Mouse (Mus musculus): Measurements from ENCODE around the gene Thumpd1. TPM values are rescaled to one million over a fixed set of nuclear protein-coding genes. Genes with fewer than 3 reads are reported as not detected.
"Not testable (repeated sequence)": the region's sequence is repeated elsewhere in the genome, so short reads cannot be mapped to it uniquely, and the experiment has no call there.

Thumpd1 gene
- total RNA-seq (2021) = 10 to 100 TPM; 42.0 to 43.7 TPM

DNA sequence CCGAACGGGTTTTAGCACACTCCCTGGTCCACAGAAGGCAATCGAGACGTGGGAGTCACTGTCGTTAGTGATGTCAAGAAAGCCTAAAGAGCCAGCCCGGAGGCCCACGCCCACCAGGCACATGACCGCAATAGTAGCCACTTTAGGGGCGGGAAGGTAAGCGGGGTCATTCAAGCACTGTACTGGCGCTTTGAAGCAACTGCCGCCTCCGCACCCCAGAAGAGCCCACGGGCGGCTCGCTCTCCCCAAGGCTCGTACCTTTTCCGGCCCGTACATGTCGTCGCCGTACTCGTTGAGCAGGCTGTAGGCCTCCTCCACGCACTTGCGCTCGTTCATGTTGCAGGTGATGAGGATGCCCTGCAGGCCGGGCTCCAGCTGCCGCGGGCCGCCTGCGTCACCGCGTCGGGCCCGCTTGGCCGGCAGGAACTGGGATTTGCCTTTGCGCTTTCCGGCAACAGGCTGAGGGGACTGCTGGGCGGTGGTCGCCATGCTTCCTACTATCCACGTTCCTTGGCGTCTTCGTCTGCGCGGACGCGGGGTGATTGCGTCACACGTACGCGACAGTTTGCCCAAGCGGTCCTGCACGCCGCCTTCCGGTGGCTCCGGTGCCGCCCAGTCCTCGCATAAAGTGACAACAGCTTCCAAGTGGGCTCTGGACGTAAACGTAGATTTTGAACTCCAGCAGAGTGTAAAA is at the start of gene Thumpd1:
TSS of gene Thumpd1 (minus strand) at position 546 of the 694 bp plus-strand sequence.
- DNase-seq (ENCODE audit: extremely low spot score in 1 of 2, low spot score in 2 of 2) = peak; percentile 94 to 97
- intact Hi-C loops (cut with DNase I) = no loop called here

DNA sequence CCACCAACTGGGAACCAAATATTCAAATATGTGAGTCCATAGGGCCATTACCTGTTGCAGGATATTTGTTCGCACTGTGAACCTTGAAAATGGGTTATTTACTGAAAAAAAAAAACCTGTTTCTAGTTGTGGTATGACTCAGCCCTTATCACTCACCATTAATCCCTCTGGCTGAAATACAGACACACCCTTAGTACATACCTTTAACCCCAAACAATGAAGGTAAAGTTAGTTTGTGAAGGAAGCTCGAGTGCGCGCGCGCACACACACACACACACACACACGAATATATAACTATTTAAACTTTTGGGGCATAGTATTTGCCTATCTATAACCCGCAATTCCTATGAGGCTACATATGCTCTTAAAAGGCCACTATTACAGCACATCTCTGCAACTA is 49.3 kb upstream of the Thumpd1 start:
- intact Hi-C loops (cut with DNase I) = no loop called here
- no peak for DNase-seq (ENCODE audit: extremely low spot score in 1 of 2, low spot score in 2 of 2)

DNA sequence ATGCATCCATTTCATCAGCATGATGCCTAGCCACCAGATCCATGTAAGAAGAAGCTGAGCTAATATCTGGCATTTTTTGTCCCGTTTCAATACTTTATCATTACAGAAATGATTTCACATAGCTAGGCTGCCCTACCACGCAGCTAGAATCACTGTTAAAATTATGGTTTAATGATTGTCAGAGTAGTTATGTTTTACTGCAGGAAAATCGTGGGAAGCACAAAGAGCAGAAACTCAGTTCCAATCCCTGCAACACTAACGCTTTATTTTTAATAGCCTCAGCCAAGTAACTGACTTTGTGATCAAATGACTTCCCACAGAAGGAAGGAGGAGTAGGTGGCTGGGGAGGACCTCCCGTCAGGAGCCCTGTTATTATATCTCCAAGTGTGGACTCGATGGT is 46.4 kb upstream of the Thumpd1 start:
- no peak for DNase-seq (ENCODE audit: extremely low spot score in 1 of 2, low spot score in 2 of 2)
- intact Hi-C loops (cut with DNase I) = no loop called here

DNA sequence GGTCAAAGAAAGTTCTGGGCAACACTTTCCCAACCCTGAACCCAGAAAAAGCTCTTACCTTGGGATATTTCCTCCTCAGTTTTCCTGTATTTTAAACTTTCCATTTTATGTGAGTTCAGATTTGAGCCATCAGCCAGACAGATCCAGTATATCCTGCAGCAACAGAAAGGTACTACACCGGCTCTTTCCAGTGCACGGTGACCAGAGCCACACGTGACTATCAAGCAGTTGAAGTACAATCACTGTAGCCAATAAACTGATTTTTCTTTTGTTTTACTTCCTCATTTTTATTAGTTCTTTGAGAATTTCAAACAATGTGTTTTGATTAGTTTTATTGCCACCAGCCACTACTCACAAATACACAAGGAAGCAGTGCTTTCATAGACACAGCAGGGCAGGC is 43.8 kb upstream of the Thumpd1 start:
- DNase-seq (ENCODE audit: extremely low spot score in 1 of 2, low spot score in 2 of 2) = no peak
- intact Hi-C loops (cut with DNase I) = no loop called here

DNA sequence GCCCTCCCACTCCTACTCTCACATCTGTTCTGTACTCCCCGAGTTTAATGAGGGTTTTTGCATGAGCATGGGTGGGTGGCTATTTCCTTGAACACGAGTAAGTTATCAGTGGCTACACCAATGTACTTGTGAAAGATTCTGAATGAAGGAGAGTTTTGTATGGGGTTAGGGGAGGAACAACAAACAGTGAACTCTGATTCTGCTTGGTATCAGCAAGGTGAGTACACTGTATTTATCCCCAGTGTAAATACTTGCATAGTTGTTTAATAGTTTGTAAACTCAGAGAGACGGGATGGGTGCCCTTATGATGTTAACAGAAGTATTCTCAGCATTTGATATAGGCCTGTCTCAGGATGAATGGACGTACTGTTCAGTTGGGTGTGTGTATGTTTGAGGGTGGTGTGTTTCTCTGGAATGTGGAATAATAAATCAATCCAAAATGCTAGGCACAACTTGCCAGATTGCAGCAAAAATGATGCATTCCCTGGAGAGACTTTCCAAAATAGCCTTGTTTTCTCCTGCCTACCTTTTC is 41.6 kb upstream of the Thumpd1 start:
- no peak for DNase-seq (ENCODE audit: extremely low spot score in 1 of 2, low spot score in 2 of 2)
- intact Hi-C loops (cut with DNase I) = no loop called here

DNA sequence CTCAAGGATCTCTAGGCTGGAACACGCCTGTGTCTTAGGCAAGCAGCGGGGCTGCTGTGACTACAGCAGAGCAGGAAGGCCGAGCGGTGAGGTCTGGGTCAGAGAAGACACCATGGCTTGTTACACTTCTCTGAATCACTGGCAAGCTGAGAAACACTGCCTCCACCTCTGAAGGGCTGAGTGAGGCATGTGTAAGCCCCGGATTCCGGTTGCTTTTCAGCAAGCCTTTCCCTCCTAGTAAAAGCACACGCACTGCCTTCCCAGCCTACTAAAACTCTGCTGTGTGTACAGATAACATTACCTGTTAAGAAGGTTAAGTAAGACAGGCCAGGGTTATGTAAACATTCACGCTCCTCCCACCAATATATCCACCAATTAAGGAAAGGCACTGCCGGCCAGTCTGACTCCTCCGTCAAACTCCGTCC is 39.9 kb upstream of the Thumpd1 start, which contains the start of gene Acsm3:
TSS of gene Acsm3 (plus strand) at position 397 of the 425 bp plus-strand sequence.
- intact Hi-C loops (cut with DNase I) = no loop called here
- DNase-seq (ENCODE audit: extremely low spot score in 1 of 2, low spot score in 2 of 2) = no peak

DNA sequence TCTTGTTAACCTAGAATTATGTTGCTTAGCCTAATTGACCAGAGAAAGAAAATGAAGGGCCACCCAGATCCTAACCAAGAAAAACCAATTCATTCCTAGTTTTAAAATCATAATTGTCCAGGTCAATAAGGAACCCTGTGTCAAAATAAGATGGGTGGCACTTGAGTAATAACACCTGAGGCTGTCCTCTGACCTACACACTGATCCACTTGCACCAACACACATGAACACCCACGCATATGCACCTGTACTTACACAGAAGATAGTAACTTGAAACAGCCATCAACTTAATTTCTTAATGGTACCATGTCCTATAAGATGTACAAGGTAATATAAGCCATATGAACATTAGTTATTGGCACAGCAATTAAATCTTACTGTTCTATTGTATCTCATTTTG is 33.1 kb upstream of the Thumpd1 start:
- DNase-seq (ENCODE audit: extremely low spot score in 1 of 2, low spot score in 2 of 2) = no peak
- intact Hi-C loops (cut with DNase I) = no loop called here

DNA sequence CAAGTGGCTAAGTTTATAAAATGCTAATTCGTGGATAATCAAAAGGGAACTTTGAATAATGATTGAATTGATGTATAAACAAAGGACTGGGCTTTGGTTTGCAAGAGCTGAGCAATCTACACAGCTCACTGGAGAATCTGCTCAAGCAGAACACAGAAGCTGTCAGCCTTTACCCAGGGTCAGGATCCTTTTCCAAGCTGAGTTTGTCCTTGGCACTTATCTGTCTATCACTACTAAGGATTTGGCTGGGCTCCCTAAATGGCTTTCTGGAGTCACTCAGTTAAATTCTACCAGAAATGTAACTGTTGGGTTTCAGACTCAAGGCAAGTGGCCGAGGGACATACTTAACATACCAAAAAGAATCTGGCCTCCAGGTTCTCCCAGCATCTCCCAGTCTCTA is 29.3 kb upstream of the Thumpd1 start:
- intact Hi-C loops (cut with DNase I) = no loop called here
- no peak for DNase-seq (ENCODE audit: extremely low spot score in 1 of 2, low spot score in 2 of 2)

DNA sequence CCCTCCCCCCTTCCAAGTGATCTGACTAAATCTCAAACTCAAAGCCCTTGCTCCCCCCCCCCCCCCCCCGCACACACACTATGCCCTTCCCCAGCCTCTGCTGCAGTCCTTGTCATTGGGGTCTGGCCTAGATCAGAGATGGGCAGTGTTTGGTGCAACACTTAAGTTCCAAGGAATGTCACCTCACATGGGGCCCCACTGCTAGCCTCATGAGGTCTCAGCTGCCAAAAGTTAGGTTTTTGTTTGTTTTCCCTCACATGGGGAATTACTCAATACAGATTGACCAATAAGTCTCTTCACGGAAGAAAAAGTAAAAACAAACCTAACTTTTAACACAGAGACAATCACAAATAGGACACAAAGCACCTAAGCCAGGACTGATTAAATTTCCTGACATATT is 28.2 kb upstream of the Thumpd1 start:
- no peak for DNase-seq (ENCODE audit: extremely low spot score in 1 of 2, low spot score in 2 of 2)
- intact Hi-C loops (cut with DNase I) = no loop called here

DNA sequence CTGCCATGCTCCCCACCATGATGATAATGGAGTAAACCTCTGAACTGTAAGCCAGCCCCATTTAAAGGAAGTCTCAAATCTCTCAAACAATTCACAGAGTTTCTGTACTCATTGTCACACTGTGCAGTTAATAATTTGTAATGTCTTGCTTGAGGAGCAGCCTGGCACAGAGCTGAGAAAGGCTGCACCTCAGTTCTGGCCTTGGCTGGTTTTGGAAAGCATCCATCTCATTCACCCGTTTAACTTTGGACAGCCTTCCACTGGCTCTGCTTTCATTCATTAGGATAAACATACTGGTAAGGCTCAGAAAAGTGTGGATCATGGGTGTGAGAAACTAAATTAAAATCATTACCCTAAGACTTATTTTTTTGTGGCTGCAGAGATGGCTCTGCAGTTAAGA is 25.3 kb upstream of the Thumpd1 start:
- DNase-seq (ENCODE audit: extremely low spot score in 1 of 2, low spot score in 2 of 2) = no peak
- intact Hi-C loops (cut with DNase I) = no loop called here

DNA sequence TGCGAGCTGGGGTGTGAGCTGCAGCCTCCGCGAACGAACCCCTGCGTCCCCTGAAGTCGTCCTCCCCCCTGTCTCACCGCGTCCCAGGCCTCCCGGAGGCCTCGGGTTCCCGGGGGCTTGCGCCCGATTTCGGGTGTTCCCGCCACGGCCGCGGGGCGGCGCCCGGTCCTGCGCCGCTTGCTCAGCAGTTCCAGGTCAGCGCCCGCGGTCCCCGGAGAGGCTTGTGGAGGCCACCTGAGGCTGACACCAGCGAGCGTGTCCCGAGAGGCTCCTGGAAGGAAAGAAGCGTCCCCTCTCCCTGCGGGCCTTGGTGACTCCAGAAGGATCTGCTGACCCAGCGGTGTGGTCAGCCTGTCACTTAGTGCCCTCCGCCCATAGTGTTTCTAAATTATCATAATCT is 23.7 kb upstream of the Thumpd1 start:
- DNase-seq (ENCODE audit: extremely low spot score in 1 of 2, low spot score in 2 of 2) = no peak
- intact Hi-C loops (cut with DNase I) = no loop called here

DNA sequence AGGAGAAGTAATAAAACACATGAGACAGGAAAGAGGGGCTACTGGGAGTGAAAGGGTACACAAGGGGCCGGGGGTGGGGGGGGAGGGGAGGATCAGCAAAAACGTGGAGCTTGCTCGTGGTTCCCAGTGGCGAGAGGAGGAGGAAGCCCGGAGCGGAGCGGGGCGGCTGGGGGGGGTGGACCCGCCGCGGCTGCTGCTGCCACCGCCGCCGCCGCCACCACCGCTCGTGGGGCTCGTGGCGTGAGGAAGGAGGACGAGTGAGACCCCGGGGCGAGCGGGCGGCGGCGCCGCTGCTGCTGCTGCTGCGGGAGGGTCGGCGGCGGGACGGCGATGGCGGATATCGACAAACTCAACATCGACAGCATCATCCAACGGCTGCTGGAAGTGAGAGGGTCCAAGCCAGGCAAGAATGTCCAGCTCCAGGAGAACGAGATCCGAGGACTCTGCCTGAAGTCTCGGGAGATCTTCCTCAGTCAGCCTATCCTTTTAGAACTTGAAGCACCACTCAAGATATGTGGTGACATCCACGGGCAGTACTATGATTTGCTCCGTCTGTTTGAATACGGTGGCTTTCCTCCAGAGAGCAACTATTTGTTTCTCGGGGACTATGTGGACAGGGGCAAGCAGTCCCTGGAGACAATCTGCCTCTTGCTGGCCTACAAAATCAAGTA is 19.3 kb upstream of the Thumpd1 start:
- intact Hi-C loops (cut with DNase I); DNase-seq (ENCODE audit: extremely low spot score in 1 of 2, low spot score in 2 of 2): not testable (repeated sequence)

DNA sequence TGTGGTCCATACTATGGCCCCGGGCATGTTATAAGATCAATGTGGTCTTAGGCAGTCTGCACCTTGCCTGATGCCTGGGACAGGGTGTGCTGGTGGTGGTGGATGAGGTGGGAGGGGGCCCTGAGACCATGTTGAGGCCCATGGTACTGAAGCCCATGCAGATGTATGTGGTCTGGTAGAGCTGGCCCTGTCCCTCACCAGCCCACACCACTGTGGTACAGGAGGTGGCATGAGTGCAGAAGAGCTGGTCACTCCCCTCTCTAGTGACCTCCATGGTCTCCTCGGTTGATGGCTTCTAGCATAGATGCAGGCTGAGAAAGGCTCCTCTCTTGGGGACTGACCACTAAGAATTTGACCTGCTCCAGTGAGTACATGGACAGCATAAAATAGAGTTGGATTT is 18.3 kb upstream of the Thumpd1 start:
- intact Hi-C loops (cut with DNase I) = no loop called here
- no peak for DNase-seq (ENCODE audit: extremely low spot score in 1 of 2, low spot score in 2 of 2)

DNA sequence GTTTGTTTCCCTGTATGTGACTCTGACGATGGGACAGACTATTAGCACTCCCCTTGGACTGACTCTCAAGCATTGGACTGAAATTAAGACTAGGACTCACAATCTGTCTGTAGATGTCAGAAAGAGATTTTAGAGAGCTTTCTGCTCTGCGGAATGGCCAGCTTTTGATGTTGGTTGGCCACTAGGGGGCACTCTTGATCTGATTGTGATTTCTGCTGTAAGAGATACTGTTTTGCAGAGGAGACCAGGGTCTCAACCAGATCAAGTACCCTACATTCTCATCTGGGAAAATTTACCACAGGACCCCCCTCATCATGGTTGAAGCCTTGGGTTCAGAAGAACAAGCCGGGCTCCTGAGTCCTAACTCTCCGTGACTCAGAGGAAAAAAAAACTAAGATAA is 10.7 kb upstream of the Thumpd1 start:
- intact Hi-C loops (cut with DNase I); DNase-seq (ENCODE audit: extremely low spot score in 1 of 2, low spot score in 2 of 2): not testable (repeated sequence)

DNA sequence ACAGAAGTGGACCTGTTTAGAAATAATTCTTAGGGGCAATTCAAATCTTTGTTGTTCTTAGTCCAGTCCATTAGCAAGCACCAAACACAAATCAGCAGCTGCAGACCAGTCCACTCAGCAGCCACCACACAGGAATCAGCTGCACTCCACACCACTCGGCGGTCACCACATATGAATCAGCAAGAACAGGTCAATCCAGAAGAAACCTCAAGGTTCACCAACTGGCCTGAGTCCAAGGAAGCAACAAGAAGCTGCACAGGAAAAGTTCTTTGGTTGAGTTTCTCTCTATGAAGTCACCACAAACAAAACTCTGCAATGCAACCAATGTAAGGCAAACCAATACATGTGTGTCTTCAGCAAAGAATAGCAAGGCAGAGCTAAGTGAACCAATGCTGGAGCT is 7.0 kb upstream of the Thumpd1 start:
- no peak for DNase-seq (ENCODE audit: extremely low spot score in 1 of 2, low spot score in 2 of 2)
- intact Hi-C loops (cut with DNase I) = no loop called here

DNA sequence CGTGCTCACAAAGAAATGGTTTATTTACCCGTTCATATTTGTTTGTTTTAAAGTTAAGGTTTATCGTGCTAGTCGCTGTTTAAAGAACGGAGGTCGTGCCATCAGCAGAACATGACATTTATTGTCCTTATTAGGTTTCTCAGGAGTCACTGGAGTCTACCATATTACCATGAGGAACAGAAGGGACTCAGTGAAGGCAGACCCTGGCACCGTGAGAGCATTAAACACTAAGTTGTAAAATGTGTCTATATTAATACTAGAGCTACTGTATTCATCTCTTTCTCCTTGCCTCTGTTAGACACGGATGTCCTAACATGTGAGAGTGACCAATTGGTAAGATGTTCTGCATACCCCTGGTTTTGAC is 331 bp upstream of the Thumpd1 start:
- intact Hi-C loops (cut with DNase I) = no loop called here
- DNase-seq (ENCODE audit: extremely low spot score in 1 of 2, low spot score in 2 of 2) = no peak

DNA sequence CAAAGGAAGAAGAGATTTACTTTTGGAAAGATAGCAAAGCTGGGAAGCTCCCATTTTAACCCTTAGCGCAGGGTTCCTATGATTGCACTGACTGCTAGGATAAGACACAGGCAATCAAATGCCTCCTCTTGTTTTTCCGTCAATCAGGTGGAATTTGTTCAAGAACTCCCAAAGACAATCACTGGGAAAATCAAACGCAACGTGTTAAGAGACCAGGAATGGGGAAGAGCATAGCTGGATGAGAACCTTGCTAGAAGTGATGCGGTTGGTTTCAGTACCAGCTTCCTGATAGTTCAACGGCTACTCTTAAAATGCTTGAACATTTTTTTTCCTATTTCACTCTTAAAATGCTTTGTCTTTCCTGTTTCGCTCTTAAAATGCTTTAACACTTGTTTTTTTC is 6.5 kb downstream of the Thumpd1 start:
- intact Hi-C loops (cut with DNase I) = no loop called here
- no peak for DNase-seq (ENCODE audit: extremely low spot score in 1 of 2, low spot score in 2 of 2)

DNA sequence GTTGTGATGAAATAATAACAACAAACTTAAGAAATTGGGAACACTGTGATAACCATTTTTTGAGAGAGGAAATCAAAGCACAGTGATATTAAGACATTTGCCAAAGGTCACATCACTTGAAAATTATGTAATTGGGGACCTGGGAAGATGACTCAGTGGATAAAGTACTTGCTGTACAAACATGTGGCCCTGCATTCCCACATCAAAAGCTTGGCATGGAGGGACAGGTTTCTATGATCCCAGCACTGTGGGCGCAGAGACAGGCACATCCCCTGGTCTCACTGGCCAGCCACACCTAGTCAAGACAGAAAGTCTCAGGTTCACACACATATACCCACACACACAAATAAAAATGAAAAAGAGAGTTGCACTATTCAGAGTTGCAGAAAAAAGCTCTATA is 25.7 kb downstream of the Thumpd1 start:
- intact Hi-C loops (cut with DNase I) = no loop called here

DNA sequence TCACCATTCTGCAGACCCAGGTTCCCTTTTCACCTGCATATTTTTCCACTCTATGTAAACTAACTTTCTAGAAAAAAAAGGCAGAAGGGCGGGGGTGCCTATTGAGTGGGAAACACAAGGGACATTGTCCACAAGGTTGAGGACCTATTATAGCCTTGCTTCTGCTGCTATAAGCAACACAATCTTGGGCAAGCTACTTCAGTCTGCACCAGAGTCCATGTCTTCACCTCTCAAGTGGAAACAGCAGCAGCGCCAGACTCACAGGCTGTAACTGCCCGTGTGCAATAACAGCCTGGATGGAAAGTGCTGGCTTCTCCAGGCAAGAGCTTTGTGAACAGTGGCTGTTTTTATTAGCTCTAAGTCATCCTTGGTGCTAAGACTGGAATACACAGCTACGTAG is 28.3 kb downstream of the Thumpd1 start:
- DNase-seq (ENCODE audit: extremely low spot score in 1 of 2, low spot score in 2 of 2) = no peak
- intact Hi-C loops (cut with DNase I) = no loop called here

More for the DNA sequence above, 25.7 kb downstream of the Thumpd1 start:
- DNase-seq (ENCODE audit: extremely low spot score in 1 of 2, low spot score in 2 of 2) = no peak

DNA sequence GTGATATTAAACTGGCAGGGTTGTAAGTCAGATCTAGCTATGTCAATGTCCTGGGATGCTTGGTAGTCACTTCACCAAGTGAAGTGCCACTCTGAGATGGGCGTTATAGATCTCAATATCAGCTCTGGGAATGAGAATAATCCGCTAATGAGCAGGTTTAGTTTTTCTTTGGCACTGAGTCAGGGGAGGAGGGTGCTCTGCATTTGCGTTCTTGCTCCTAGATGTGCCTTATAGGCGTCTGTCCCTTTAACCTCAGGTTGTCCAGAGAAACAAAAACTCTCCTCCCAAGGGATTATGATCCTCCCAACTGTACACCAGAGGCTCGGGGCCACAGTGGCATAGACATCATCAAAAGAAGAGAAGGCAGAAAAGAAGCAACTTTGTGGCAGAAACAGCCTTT is 30.9 kb downstream of the Thumpd1 start, which contains the start of gene Acsm4:
TSS of gene Acsm4 (plus strand) at position 301 of the 400 bp plus-strand sequence.
- DNase-seq (ENCODE audit: extremely low spot score in 1 of 2, low spot score in 2 of 2) = no peak
- intact Hi-C loops (cut with DNase I) = no loop called here
